Mouse (Mus musculus) T-helper 2 cell (primary cell): Measurements from ENCODE around the gene Mgat5.

Experiments
- in situ Hi-C: fragments of 300-600 bp; cut with MboI, MseI; formaldehyde crosslinking; loops from one replicate; pipeline ENCODE4 v1.15.1; 2025; ENCODE audit warnings: high pct_unique_total_duplicates

The Mgat5 gene

DNA sequence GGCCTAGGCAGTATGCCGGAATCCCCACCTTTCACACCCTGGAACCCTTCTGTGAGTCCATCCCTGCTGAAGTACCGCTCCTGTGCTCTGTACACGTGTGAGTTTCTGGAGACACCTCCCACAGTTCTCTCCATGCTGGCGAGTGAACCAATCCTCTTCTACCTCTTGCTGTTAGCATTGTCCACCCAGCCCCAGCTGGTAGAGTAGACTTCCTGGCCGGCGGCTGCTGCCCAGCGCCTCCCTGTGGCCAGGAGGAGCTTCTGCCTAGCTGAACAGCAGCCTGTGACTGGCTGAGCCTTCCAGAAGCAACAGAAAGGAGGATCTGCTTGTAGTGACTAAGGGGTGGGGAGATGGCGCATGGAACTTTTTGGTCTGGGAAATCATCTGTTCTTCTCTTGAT lies 279.4 kb downstream of the Mgat5 start:
- in situ Hi-C loops: no loop called here

- in situ Hi-C loops: no loop called here
Observed at GRCm38 (mm10) chr1:127484826-127485225, 280.0 kb downstream of the Mgat5 start.

DNA sequence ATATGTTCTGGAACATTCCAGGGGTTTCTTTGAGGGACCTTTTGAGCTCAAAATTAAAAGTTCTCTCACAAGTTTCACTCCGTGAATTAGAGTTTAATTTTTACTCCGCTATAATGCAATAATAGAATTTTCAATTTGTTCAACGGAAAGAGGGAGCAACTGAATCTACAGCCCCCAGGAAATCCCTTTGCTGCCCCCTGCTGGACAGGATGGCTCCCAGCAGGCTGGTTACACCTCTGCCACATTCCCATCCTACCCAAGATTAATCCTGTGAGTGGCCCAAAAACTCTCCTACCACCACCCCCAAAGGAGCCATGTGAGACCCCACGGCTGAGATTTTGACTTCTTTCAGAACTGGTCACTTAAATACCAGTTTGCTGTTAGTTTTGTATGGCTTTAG lies 282.3 kb downstream of the Mgat5 start:
- in situ Hi-C loops: no loop called here

- in situ Hi-C loops: loop anchor here (5.0 kb wide), 2 partner anchors 185 to 255 kb away; no protein-coding TSS in a partner anchor
Observed at GRCm38 (mm10) chr1:127496737-127497543, 292.1 kb downstream of the Mgat5 start.

DNA sequence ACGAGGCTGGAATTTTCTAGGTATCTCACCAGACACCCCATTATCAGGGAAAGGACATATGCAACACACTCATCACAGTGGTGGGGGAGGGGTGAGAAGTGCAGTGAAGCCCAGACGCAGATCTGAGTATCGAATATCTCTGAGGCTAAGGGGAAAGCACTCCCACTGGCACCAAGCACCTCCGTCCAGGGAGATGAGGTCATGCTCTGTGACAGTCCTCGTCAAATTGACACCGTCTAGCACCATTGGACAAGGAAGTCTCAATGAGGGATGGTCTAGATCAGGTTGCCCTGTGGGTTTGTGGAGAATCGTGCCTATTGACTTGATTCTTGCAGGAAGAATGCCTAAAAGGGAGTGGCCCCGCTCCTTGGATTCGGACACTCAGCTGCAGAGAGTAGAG lies 293.9 kb downstream of the Mgat5 start:
- in situ Hi-C loops: loop anchor here (5.0 kb wide), 2 partner anchors 184 to 254 kb away; no protein-coding TSS in a partner anchor

DNA sequence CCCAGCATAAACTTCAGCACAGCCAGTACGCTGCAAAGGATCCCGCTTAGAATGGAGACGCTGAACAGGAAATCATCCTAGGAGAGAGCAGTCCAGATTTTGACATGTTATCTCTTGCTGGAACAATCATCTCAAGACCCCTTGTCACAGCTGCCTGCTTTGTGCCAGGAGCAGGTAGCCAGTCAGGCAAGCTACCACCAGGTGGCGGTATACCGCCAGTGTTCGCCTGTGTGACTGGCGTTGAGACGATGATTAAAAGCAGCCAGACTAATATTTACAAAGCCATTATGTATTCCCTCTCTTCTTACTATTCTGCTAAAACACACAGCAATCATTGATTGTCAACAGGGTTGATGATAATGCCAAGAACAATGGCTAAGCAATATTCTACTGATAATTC lies 295.4 kb downstream of the Mgat5 start:
- in situ Hi-C loops: no loop called here

DNA sequence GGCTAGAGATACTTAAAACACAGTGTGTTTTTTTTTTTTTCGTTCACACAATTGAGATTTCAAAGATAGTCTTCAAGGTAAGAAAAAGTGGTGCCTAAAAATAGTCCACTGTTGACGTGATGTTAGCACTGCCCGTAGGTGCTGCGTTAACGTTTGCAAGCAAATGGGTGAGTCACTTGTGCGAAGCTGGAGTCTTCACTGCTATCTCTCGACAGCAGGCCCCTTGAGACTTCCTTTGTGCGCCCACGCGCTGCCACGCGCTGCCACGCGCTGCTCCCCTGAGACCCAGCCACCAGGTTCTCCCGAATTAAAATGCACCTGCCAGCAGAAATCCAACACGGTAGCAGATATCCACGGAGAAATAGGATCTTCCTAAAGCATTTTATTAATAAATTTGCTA lies 295.9 kb downstream of the Mgat5 start:
- in situ Hi-C loops: no loop called here

DNA sequence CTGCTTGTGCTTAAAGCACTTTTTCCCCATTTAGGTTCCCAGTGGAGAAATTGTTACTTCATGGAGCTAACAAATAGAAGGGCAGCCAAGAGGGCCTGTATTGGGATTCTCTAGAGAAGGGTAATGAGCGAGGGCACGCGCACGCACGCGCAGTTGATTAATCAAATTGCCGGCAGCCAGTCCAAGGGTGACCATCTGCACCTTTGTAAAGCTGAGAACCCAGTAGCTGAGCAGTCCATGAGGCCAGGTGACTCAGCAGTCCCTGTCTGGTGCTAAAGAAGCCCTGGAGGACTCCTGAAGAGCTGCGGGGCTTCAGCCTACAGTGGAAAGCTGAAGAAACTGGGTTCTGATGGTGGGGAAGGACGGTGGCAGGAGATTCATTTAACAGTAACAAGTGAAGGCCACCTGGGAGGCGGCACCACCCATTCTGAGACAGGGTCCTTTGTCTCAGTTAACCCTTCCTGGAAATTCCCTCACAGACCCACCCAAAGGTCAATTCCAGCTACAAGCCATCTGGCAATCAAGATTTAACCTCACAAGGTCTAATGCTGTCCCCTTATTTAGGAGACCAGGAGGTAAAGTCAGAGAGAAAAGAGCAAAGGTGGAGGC lies 302.3 kb downstream of the Mgat5 start:
- in situ Hi-C loops: no loop called here

- in situ Hi-C loops: no loop called here
Observed at GRCm38 (mm10) chr1:127508067-127508739, 303.4 kb downstream of the Mgat5 start.

DNA sequence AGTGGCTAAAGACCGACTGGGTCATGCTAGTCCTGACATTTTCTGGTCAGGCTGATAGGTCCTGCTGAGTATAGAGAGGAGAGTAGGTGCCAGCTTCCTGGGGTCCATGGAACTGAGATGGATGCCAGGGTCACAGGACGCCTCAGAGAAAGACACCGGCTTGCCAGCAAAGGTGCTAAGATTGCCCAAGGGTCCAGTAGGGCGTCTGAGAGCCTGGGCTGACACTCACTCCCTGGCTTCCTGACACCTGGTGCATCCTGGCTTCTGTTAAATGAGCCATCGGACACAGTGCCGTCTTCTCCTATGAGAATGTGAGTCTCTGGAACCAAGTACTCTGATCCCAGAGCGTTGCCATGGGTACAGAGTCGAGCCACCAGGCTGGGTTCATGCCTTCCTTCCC lies 304.1 kb downstream of the Mgat5 start:
- in situ Hi-C loops: no loop called here

GRCm38 (mm10) chr1:127511362-127511761 lies 306.5 kb downstream of the Mgat5 start:
- in situ Hi-C loops: no loop called here

- in situ Hi-C loops: no loop called here
Observed at GRCm38 (mm10) chr1:127512709-127513108, 307.9 kb downstream of the Mgat5 start.

GRCm38 (mm10) chr1:127513140-127513539 lies 308.3 kb downstream of the Mgat5 start:
- in situ Hi-C loops: no loop called here

GRCm38 (mm10) chr1:127513664-127514063 lies 308.8 kb downstream of the Mgat5 start:
- in situ Hi-C loops: no loop called here

- in situ Hi-C loops: no loop called here
Observed at GRCm38 (mm10) chr1:127514479-127514878, 309.7 kb downstream of the Mgat5 start.

GRCm38 (mm10) chr1:127514888-127515287 lies 310.1 kb downstream of the Mgat5 start:
- in situ Hi-C loops: no loop called here

- in situ Hi-C loops: no loop called here
Observed at GRCm38 (mm10) chr1:127523364-127523763, 318.5 kb downstream of the Mgat5 start.

- in situ Hi-C loops: no loop called here
Observed at GRCm38 (mm10) chr1:127530849-127531580, 326.2 kb downstream of the Mgat5 start.

- in situ Hi-C loops: no loop called here
Observed at GRCm38 (mm10) chr1:127531723-127532122, 326.9 kb downstream of the Mgat5 start.

DNA sequence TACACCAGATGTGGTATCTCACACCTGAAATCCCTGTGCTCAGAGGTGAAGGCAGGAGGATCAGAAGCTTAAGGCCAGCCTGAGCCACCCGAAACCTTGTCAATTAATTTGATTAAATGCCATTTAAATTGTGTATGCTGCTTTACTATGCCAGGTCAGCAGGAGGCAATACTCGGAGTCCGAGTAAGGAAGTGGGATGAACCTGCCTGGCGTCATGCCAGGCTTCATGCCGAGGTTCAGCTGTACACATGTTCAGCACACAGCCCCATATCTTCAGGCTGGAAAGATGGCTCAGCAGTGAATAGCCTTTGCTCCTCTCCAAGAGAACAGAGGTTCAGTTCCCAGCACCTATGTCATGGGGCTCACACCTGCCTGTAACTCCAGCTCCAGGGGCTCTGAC lies 331.6 kb downstream of the Mgat5 start:
- in situ Hi-C loops: no loop called here

GRCm38 (mm10) chr1:127537204-127538038 lies 332.6 kb downstream of the Mgat5 start:
- in situ Hi-C loops: no loop called here
